Mouse (Mus musculus) hindbrain, embryonic 16.5 days (tissue): Measurements from ENCODE around the gene Ces2f. TPM values are rescaled to one million over a fixed set of nuclear protein-coding genes. Genes with fewer than 3 reads are reported as not detected.

Experiments
- ATAC-seq: fragments of 200-750 bp; cut with Nextera tagmentation; 2 replicates; pipeline ENCODE4 v1.8.0; 2017; ENCODE audit warnings: moderate TSS enrichment, moderate library complexity
- H3K27ac ChIP-seq: fragments of 300-500 bp; sonication (generic); 2 replicates; pipeline ENCODE4 v1.5.1; 2014; ENCODE audit warnings: low read depth, mild to moderate bottlenecking, control low read depth, low read length, moderate library complexity
- H3K27me3 ChIP-seq: fragments of 300-500 bp; sonication (generic); replicated peaks from 2 replicates; pipeline ENCODE4 v1.6.1; 2014; ENCODE audit warnings: low read length; ENCODE audit not compliant: control insufficient read depth, insufficient read depth
- H3K36me3 ChIP-seq: fragments of 300-500 bp; sonication (generic); 2 replicates; pipeline ENCODE4 v1.6.1; 2014; ENCODE audit warnings: mild to moderate bottlenecking, low read length, moderate library complexity, mixed read lengths; ENCODE audit not compliant: control insufficient read depth, insufficient read depth
- H3K4me1 ChIP-seq: fragments of 300-500 bp; sonication (generic); 2 replicates; pipeline ENCODE4 v1.6.1; 2014; ENCODE audit warnings: low read depth, low read length; ENCODE audit not compliant: control insufficient read depth, insufficient read depth
- H3K4me2 ChIP-seq: fragments of 300-500 bp; sonication (generic); 2 replicates; pipeline ENCODE4 v1.6.1; 2014; ENCODE audit warnings: mild to moderate bottlenecking, low read length, control low read depth, moderate library complexity
- H3K4me3 ChIP-seq: fragments of 300-500 bp; sonication (generic); 2 replicates; pipeline ENCODE4 v1.5.1; 2014; ENCODE audit warnings: mild to moderate bottlenecking, low read length, control low read depth, moderate library complexity
- H3K9ac ChIP-seq: fragments of 300-500 bp; sonication (generic); 2 replicates; pipeline ENCODE4 v1.6.1; 2014; ENCODE audit warnings: low read depth, mild to moderate bottlenecking, control low read depth, low read length, moderate library complexity
- H3K9me3 ChIP-seq: fragments of 300-500 bp; sonication (generic); 2 replicates; pipeline ENCODE4 v1.6.1; 2014; ENCODE audit warnings: mild to moderate bottlenecking, low read length, moderate library complexity; ENCODE audit not compliant: control insufficient read depth
- WGBS: fragments of 180-500 bp; shearing (Covaris S2); extraction: QIAGEN DNeasy Blood & Tissue Kit; methylation state at CpG from one replicate; pipeline ENCODE4 v1.1.7; 2014; 5-methylcytosine and 5-hydroxymethylcytosine counted together
- polyA plus RNA-seq: library from polyadenylated mRNA; unstranded; fragments of >200 nt; fragmentation: Nextera tagmentation; extraction: Ambion mirVana; gene quantifications from 2 replicates; pipeline ENCODE4 v1.2.1, GENCODE M21; 2015

Ces2f gene
- polyA plus RNA-seq, 1 experiment from 2014 or later, result not detected

GRCm38 (mm10) chr8:104962229-104962901 lies 15.2 kb downstream of the Ces2f start:
- Histone ChIP-seq H3K36me3 (no peaks in the 10 kb centered on the region), H3K4me2 (no peak overlapping the region), H3K27me3 (no peaks in the 10 kb centered on the region), H3K27ac (no peak overlapping the region), H3K9me3 (no peaks in the 10 kb centered on the region), H3K4me1 (no peaks in the 10 kb centered on the region), H3K9ac (no peak overlapping the region), H3K4me3 (no peak overlapping the region)
- 76% methylated on average over 8 of the region's 8 CpGs for WGBS
- no peak for ATAC-seq

GRCm38 (mm10) chr8:104963375-104963894 lies 16.3 kb downstream of the Ces2f start:
- Histone ChIP-seq H3K27me3 (no peaks in the 10 kb centered on the region), H3K27ac (no peak overlapping the region), H3K9me3 (no peaks in the 10 kb centered on the region), H3K4me2 (no peak overlapping the region), H3K4me1 (no peaks in the 10 kb centered on the region), H3K36me3 (no peaks in the 10 kb centered on the region), H3K4me3 (no peak overlapping the region), H3K9ac (no peak overlapping the region)
- ATAC-seq, result no peak
- WGBS, result 80% methylated on average over 4 of the region's 4 CpGs

- Histone ChIP-seq H3K36me3 (no peaks in the 10 kb centered on the region), H3K4me2 (no peak overlapping the region), H3K4me1 (no peaks in the 10 kb centered on the region), H3K9ac (no peak overlapping the region), H3K27ac (no peak overlapping the region), H3K9me3 (peaks cover 7% of the 10 kb centered on the region), H3K27me3 (no peaks in the 10 kb centered on the region), H3K4me3 (no peak overlapping the region)
- ATAC-seq, result no peak
- WGBS, result 91% methylated on average over 5 of the region's 5 CpGs
These were observed 37.0 kb downstream of the Ces2f start for GRCm38 (mm10) chr8:104984126-104984525.

GRCm38 (mm10) chr8:104984942-104985341 lies 37.8 kb downstream of the Ces2f start:
- Histone ChIP-seq H3K9me3 (peaks cover 5% of the 10 kb centered on the region), H3K4me2 (no peak overlapping the region), H3K27ac (no peak overlapping the region), H3K9ac (no peak overlapping the region), H3K4me1 (no peaks in the 10 kb centered on the region), H3K4me3 (no peak overlapping the region), H3K27me3 (no peaks in the 10 kb centered on the region), H3K36me3 (no peaks in the 10 kb centered on the region)
- ATAC-seq, result no peak
- WGBS, result 85% methylated on average over 2 of the region's 2 CpGs

GRCm38 (mm10) chr8:104998191-104998590 lies 51.0 kb downstream of the Ces2f start:
- H3K27ac ChIP-seq, result no peak overlapping the region
- WGBS, result 76% methylated on average over 6 of the region's 6 CpGs
- no peak for ATAC-seq

GRCm38 (mm10) chr8:104999183-104999582 lies 52.0 kb downstream of the Ces2f start:
- H3K36me3 ChIP-seq, result no peaks in the 10 kb centered on the region
- no peaks in the 10 kb centered on the region for H3K27me3 ChIP-seq
- 89% methylated on average over 6 of the region's 6 CpGs for WGBS
- no peak overlapping the region for H3K27ac ChIP-seq
- H3K9ac ChIP-seq, result no peak overlapping the region
- no peaks in the 10 kb centered on the region for H3K9me3 ChIP-seq
- H3K4me1 ChIP-seq, result no peaks in the 10 kb centered on the region
- ATAC-seq, result no peak
- H3K4me2 ChIP-seq, result no peak overlapping the region
- no peak overlapping the region for H3K4me3 ChIP-seq

More at GRCm38 (mm10) chr8:104998191-104998590, 51.0 kb downstream of the Ces2f start:
- Histone ChIP-seq H3K9me3 (no peaks in the 10 kb centered on the region), H3K36me3 (no peaks in the 10 kb centered on the region), H3K4me2 (no peak overlapping the region), H3K27me3 (no peaks in the 10 kb centered on the region), H3K4me1 (no peaks in the 10 kb centered on the region), H3K4me3 (no peak overlapping the region), H3K9ac (no peak overlapping the region)

- H3K4me3 ChIP-seq, result no peak within 1 kb of the TSS
- no peak within 1 kb of the TSS for H3K27ac ChIP-seq
- no peak for ATAC-seq
- H3K9ac ChIP-seq, result no peak within 1 kb of the TSS
- no peaks in the 10 kb centered on the region for H3K36me3 ChIP-seq
- H3K4me2 ChIP-seq, result no peak within 1 kb of the TSS
- H3K4me1 ChIP-seq, result no peaks in the 10 kb centered on the region
- WGBS, result 80% methylated on average over 7 of the region's 7 CpGs
- H3K27me3 ChIP-seq, result no peaks in the 10 kb centered on the region
- no peaks in the 10 kb centered on the region for H3K9me3 ChIP-seq
These were observed 53.4 kb downstream of the Ces2f start, which contains the start of gene Ces2h for GRCm38 (mm10) chr8:105000586-105000985. TSS of gene Ces2h (plus strand) at chr8:105000853.

Other genes with a start within 250 kb of the Ces2f start
- not detected in 2 replicates for gene Ces2a, start 213.4 kb upstream of the Ces2f start, polyA plus RNA-seq
- gene Ces2b, start 115.8 kb upstream of the Ces2f start, polyA plus RNA-seq, result 0.24 and 0.67 TPM in 2 replicates
- gene Ces2c, start 100.3 kb upstream of the Ces2f start, polyA plus RNA-seq, result not detected in 2 replicates
- gene Ces2e, start 21.1 kb upstream of the Ces2f start, polyA plus RNA-seq, result not detected in 2 replicates
- 0.05 and 0.06 TPM in 2 replicates for gene Ces2g, start 14.4 kb downstream of the Ces2f start, polyA plus RNA-seq
- gene Ces2h, start 53.5 kb downstream of the Ces2f start, polyA plus RNA-seq, result not detected in 2 replicates
- gene Ces3a, start 101.2 kb downstream of the Ces2f start, polyA plus RNA-seq, result not detected in 2 replicates
- gene Ces3b, start 136.4 kb downstream of the Ces2f start, polyA plus RNA-seq, result not detected in 2 replicates
- not detected in 2 replicates for gene Ces4a, start 184.4 kb downstream of the Ces2f start, polyA plus RNA-seq
- gene Cbfb, start 223.3 kb downstream of the Ces2f start, polyA plus RNA-seq, result 28.6 and 29.0 TPM in 2 replicates